Mouse (Mus musculus): ENCODE measurements around the gene Ftl1. TPM values are rescaled to one million over a fixed set of nuclear protein-coding genes. Genes with fewer than 3 reads are reported as not detected.

The Ftl1 gene
- polyA plus RNA-seq, 1 experiment from 2014 or later, result 5,197 TPM

DNA sequence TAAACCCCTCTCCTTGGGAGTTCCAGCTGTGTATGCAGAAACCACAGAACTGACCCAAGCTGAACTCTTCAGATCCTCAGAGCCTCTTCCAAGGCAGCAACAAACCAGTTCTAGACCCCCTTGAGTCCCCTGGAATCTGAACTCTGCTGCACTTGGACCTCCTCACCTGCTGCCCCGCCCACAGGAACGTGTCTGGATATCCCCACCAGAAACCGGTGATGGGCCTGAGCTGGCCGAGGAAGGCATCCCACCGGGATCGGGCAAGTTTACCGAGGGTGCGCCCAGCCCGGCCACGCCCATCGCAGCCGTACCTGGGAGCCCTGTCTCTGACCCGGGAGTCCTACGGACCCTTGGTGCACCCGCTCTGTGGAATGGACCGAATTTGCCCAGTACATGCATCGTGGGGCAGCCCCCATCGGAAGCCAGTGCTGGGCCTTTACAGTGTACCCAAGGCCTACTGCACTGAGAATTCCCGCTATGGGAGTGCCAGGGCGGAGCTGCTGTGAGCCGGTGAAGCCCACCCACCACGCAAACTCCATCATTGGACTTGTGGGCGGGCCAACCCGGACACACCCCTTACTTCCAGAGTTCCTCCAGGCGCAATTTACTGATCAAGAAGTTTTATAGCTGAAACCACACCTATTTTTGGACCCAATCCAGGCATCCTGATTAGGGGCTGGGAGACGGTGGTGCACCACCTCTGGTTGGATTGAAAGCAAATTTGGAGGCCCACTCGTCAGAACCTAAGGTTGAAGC is 39.6 kb downstream of the Ftl1 start:
- Histone ChIP-seq H3K4me1 (peaks cover 31% of the 10 kb centered on the region), H3K4me3 (no peak overlapping the region), H3K27me3 (peaks cover 54% of the 10 kb centered on the region), H3K4me2 (peak overlapping the region; percentile 22), H3K27ac (0 out of 2 replicates have a peak overlapping the region, but pooled peaks have one; percentile 7), H3K9ac (no peak overlapping the region), H3K36me3 (peaks cover 40% of the 10 kb centered on the region), H3K9me3 (no peaks in the 10 kb centered on the region)
- 12% methylated on average over 27 of the region's 27 CpGs for WGBS
- ATAC-seq (ENCODE audit: borderline replicate concordance, extremely low read depth, low FRiP score, low TSS enrichment), result no peak

DNA sequence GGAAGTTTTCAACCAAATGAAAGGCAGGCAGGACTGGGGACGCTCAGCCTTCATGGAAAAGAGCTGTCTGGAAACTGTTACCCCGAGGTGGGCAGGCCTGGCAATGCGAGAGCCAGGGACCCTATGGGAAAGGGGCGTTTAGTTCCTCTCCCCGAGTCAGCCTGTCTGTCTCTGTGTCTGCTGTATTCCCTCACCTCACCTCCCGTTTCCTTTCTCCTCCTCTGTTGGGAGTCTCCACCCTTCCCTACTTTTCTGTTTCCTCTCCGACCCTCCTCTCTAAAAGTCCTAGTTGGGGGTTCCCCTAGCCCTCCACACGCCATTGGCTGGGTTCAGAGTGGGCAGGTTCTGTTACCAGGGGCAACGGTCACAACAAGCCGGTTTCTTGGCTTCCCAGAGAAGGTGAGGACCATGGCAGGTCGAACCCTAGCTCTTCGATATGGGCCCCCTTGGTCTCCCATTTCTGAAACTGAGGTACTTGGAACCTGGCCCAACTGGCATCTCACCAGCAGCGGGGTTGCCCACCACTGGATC is 41.7 kb downstream of the Ftl1 start:
- no peak overlapping the region for H3K4me2 ChIP-seq
- H3K9ac ChIP-seq, result no peak overlapping the region
- 11% methylated on average over 13 of the region's 13 CpGs for WGBS

DNA sequence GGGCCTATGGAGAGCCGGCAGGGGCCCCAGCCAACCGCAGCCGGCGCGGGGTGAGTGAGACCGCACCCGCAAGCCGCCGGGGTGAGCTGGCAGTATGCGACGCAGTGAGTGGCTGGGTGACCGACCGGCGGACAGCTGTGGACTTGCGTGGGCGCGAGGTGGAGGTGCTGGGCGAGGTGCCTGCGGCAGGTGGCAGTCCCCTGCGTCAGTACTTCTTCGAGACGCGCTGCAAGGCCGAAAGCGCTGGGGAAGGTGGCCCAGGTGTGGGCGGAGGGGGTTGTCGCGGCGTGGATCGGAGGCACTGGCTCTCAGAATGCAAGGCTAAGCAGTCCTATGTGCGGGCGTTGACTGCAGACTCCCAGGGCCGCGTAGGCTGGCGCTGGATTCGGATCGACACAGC is 44.0 kb downstream of the Ftl1 start:
- Histone ChIP-seq H3K4me3 (peak overlapping the region; percentile 22), H3K36me3 (no peaks in the 10 kb centered on the region), H3K4me2 (peak overlapping the region; percentile 95), H3K9ac (no peak overlapping the region), H3K9me3 (no peaks in the 10 kb centered on the region), H3K4me1 (peaks cover 45% of the 10 kb centered on the region), H3K27me3 (peaks cover 91% of the 10 kb centered on the region), H3K27ac (no peak overlapping the region)
- ATAC-seq (ENCODE audit: borderline replicate concordance, extremely low read depth, low FRiP score, low TSS enrichment), result no peak
- WGBS, result 11% methylated on average over 37 of the region's 37 CpGs

More for the DNA sequence above, 41.7 kb downstream of the Ftl1 start:
- Histone ChIP-seq H3K4me3 (no peak overlapping the region), H3K27me3 (peaks cover 74% of the 10 kb centered on the region), H3K4me1 (peaks cover 45% of the 10 kb centered on the region), H3K9me3 (no peaks in the 10 kb centered on the region), H3K27ac (no peak overlapping the region), H3K36me3 (peaks cover 20% of the 10 kb centered on the region)
- no peak for ATAC-seq (ENCODE audit: borderline replicate concordance, extremely low read depth, low FRiP score, low TSS enrichment)

DNA sequence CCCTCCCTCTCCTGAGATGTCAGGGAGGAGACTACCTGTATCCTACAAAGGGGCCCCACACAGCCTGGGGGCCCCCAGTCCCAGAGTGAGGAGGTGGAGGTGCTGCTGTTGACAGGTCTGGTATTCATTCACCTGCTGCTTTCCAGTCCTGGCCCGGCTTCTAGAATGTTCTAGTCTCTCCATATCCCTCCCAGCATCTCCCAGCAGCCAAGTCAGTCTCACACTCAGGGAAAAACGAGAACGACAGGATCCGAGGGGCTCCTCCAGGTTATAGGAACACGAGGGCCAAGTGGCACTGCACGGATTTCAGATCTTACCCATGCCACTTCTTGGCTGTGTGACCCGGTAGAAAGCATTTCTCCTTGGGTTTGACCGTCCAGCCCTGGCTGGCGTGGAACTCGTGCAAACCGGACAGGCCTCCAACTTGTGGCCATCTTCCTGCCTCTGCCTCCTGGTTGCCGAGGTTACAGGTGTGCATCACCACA is 44.9 kb downstream of the Ftl1 start:
- H3K4me2 ChIP-seq, result peak overlapping the region; percentile 95
- no peaks in the 10 kb centered on the region for H3K9me3 ChIP-seq
- H3K4me1 ChIP-seq, result peaks cover 39% of the 10 kb centered on the region
- H3K9ac ChIP-seq, result no peak overlapping the region
- H3K27me3 ChIP-seq, result peaks cover 92% of the 10 kb centered on the region
- H3K27ac ChIP-seq, result no peak overlapping the region
- WGBS, result 39% methylated on average over 12 of the region's 12 CpGs
- H3K36me3 ChIP-seq, result no peaks in the 10 kb centered on the region
- no peak for ATAC-seq (ENCODE audit: borderline replicate concordance, extremely low read depth, low FRiP score, low TSS enrichment)
- peak overlapping the region; percentile 55; the same call in 1 of the 2 replicates for H3K4me3 ChIP-seq

DNA sequence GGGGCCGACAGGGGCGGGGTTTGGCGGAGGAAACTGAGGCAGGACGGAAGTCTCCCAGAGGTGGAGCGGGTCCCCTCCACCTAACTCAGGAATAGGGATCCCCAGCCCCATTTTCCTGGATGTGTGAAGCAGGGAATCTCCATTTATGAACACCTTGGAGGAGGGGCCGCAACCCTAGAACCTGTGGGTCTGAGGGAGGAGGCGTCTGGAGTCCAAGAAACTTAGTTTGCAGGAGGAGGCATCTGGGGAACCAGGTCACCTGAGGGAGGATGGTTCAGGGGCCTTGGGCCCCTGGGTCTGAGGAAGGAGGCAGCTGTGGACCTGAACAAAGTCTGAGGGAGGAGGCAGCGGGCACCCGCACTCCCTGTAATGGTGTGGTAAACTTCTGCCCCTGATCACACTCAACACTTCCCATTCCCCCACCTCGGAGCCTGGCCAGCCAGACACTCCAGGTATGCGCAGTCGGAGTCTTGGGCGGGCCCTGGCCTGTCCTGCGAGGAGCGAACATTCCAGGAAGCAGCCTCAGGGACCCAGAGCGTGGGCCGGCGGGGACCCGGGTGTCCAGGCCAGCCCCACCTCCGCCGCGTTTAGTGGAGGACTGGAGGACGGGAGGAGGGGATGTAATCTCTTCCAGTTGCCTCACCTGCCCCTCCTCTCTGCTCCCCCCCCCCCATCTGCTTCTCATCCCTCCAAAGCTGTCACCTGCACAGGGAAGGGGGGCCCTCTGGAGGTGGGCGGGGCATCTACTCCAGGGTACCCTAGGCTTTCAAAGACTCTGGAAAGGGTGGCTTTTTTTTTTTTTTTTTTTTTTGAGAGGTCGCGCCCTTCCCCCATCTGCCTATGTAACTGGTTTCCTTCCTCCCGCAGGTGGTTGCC is 45.6 kb downstream of the Ftl1 start:
- WGBS, result 2% methylated on average over 26 of the region's 27 CpGs
- Histone ChIP-seq H3K36me3 (no peaks in the 10 kb centered on the region), H3K4me1 (peaks cover 38% of the 10 kb centered on the region), H3K9me3 (no peaks in the 10 kb centered on the region), H3K4me3 (peak overlapping the region; percentile 55), H3K9ac (peak overlapping the region; percentile 48), H3K27me3 (peaks cover 95% of the 10 kb centered on the region), H3K4me2 (peak overlapping the region; percentile 95), H3K27ac (peak overlapping the region; percentile 84)
- peak; percentile 54 for ATAC-seq (ENCODE audit: borderline replicate concordance, extremely low read depth, low FRiP score, low TSS enrichment)

DNA sequence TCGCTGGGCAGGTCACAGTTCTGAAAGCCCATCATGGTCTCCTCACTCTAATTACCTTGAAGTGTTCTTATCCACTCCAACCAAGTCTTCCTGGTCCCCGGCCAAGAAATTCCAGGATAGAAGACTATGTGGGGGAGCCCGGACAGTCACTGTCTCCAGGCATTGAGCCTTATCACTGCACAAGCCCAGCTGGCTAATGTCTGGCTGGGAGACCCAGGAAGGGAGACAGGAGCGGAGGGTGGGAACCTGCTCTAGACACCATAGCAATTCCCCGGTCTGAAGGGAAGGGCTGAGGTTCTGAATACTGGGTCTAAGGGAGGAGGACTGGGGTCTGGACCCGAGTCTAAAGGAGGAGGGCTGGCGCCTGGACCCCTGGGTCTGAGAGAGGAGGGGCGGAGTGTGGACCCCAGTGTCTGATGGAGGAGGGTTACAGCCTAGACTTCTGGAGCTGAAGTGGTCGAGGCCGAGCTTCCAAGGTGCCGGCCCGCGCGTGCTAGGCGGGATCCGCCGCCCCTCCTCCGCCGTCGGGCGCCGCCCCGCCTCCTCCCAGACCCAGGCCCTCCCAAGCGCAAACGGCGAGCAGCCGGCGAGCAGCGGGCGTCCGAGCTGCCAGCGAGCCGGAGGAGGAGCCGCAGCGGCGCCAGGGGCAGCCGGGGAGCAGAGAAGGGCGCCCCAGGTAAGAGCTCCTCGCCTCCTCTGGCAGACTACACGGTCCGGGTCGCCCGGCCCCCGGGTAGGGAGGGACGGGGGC is 46.4 kb downstream of the Ftl1 start, which contains the start of gene Ntf5:
Gene Ntf5 (plus strand): TSS at position 583 of the 751 bp plus-strand sequence.
- H3K9me3 ChIP-seq, result no peaks in the 10 kb centered on the region
- peak within 1 kb of the TSS; percentile 95 for H3K4me2 ChIP-seq
- H3K27ac ChIP-seq, result peak within 1 kb of the TSS; percentile 84
- under 1% methylated on average over 44 of the region's 45 CpGs for WGBS
- no peaks in the 10 kb centered on the region for H3K36me3 ChIP-seq
- peak; percentile 52 for ATAC-seq (ENCODE audit: borderline replicate concordance, extremely low read depth, low FRiP score, low TSS enrichment)
- peak within 1 kb of the TSS; percentile 48 for H3K9ac ChIP-seq
- H3K4me3 ChIP-seq, result peak within 1 kb of the TSS; percentile 55
- H3K4me1 ChIP-seq, result peaks cover 34% of the 10 kb centered on the region
- H3K27me3 ChIP-seq, result peaks cover 96% of the 10 kb centered on the region

DNA sequence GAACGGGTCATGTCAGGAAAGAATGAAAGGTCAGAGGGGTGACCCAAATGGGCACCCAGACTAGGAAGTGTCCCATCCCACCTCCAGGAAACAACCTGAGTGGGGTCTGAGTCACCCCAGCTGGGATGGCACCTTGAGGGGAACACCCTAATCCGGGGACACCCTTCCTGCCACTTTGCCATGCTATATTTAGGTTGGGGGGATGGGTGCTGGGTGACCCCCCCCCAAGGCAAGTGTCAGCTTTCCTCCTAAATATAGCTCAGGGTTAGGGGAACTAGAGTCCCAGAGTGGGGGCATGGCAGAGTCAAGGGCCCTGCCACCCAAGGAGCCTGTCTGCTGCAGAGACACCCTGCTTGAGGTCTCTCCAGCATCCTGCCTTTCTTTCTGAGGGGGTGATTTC is 47.3 kb downstream of the Ftl1 start:
- Histone ChIP-seq H3K9ac (no peak overlapping the region), H3K4me1 (peaks cover 25% of the 10 kb centered on the region), H3K27ac (no peak overlapping the region), H3K27me3 (peaks cover 96% of the 10 kb centered on the region), H3K4me2 (no peak overlapping the region), H3K4me3 (no peak overlapping the region), H3K36me3 (no peaks in the 10 kb centered on the region), H3K9me3 (no peaks in the 10 kb centered on the region)
- no peak for ATAC-seq (ENCODE audit: borderline replicate concordance, extremely low read depth, low FRiP score, low TSS enrichment)
- 63% methylated on average over 2 of the region's 2 CpGs for WGBS

DNA sequence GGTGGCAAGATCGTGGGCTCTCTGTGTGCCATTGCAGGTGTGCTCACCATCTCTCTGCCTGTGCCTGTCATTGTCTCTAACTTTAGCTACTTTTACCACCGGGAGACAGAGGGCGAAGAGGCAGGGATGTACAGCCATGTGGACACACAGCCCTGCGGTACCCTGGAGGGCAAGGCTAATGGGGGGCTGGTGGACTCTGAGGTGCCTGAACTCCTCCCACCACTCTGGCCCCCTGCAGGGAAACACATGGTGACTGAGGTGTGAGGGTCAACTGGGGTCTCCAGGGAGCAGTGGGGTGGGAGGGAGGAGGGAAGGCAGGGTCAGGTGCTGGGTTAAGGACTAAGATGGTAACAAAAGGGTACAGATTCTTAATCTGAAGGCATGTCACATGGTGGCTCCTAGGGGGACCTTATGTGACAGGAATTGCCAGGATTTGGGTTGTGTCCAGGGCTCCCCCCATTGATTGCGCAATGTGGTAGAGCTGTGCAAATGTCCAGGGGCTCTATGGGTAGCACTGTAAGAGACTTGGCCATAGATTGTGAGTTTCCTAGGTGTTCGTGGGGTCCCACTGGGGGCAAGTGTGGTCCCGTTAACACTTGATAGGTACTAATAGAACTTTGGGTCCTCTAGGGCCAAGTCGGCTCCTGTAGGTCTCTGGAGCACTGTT is 50.1 kb downstream of the Ftl1 start:
- Histone ChIP-seq H3K36me3 (no peaks in the 10 kb centered on the region), H3K27ac (no peak overlapping the region), H3K9me3 (no peaks in the 10 kb centered on the region), H3K4me1 (peaks cover 31% of the 10 kb centered on the region), H3K27me3 (peaks cover 95% of the 10 kb centered on the region), H3K4me2 (no peak overlapping the region), H3K9ac (no peak overlapping the region), H3K4me3 (no peak overlapping the region)
- ATAC-seq (ENCODE audit: borderline replicate concordance, extremely low read depth, low FRiP score, low TSS enrichment), result no peak
- 80% methylated on average over 8 of the region's 8 CpGs for WGBS

DNA sequence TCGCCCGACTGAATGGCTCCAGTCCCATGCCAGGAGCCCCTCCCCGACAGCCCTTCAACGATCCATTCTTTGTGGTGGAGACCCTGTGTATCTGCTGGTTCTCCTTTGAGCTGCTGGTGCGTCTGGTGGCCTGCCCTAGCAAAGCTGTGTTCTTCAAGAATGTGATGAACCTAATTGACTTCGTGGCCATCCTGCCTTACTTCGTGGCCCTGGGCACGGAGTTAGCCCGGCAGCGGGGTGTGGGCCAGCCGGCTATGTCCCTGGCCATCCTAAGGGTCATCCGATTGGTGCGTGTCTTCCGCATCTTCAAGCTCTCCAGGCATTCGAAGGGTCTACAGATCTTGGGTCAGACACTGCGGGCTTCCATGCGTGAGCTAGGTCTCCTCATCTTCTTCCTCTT is 50.7 kb downstream of the Ftl1 start:
- no peak for ATAC-seq (ENCODE audit: borderline replicate concordance, extremely low read depth, low FRiP score, low TSS enrichment)
- WGBS, result 83% methylated on average over 17 of the region's 17 CpGs
- Histone ChIP-seq H3K36me3 (no peaks in the 10 kb centered on the region), H3K27ac (no peak overlapping the region), H3K4me1 (peaks cover 26% of the 10 kb centered on the region), H3K9me3 (no peaks in the 10 kb centered on the region), H3K27me3 (peaks cover 88% of the 10 kb centered on the region), H3K9ac (no peak overlapping the region), H3K4me3 (no peak overlapping the region), H3K4me2 (no peak overlapping the region)

DNA sequence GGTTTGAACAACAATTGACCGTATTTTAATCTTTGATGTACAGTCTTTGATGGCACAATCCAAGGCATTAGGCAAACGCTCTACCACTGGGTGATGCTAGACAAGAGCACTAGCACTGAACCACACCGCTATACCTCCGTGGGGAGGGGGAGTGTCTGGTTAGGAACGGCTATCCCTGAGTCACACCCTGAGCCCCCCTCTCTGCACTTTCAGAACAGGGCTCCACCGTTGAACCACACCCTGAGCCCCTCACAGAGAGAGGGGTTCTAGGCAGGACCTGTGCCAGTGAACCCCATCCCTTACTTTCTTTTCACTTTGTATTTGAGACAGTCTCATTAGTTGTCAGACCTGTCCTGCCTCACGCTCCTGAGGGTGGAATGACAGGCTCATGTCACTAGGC is 51.3 kb downstream of the Ftl1 start:
- peaks cover 20% of the 10 kb centered on the region for H3K4me1 ChIP-seq
- H3K4me3 ChIP-seq, result no peak overlapping the region
- peaks cover 82% of the 10 kb centered on the region for H3K27me3 ChIP-seq
- no peak overlapping the region for H3K9ac ChIP-seq
- H3K4me2 ChIP-seq, result no peak overlapping the region
- whole genome bisulfite sequencing, result 66% methylated on average over 7 of the region's 7 CpGs
- H3K9me3 ChIP-seq, result no peaks in the 10 kb centered on the region
- no peak for ATAC-seq (ENCODE audit: borderline replicate concordance, extremely low read depth, low FRiP score, low TSS enrichment)
- no peak overlapping the region for H3K27ac ChIP-seq
- H3K36me3 ChIP-seq, result no peaks in the 10 kb centered on the region

Measured in lung, embryonic 15.5 days (tissue).